Mouse (Mus musculus): ENCODE data around the gene Zfand3. TPM values are rescaled to one million over a fixed set of nuclear protein-coding genes. Genes with fewer than 3 reads are reported as not detected.
A peak's percentile ranks its signal among the peaks of the same experiment; 100 is the strongest.

Gene Zfand3
- polyA plus RNA-seq, 1 experiment from 2014 or later: 49.3 TPM

DNA sequence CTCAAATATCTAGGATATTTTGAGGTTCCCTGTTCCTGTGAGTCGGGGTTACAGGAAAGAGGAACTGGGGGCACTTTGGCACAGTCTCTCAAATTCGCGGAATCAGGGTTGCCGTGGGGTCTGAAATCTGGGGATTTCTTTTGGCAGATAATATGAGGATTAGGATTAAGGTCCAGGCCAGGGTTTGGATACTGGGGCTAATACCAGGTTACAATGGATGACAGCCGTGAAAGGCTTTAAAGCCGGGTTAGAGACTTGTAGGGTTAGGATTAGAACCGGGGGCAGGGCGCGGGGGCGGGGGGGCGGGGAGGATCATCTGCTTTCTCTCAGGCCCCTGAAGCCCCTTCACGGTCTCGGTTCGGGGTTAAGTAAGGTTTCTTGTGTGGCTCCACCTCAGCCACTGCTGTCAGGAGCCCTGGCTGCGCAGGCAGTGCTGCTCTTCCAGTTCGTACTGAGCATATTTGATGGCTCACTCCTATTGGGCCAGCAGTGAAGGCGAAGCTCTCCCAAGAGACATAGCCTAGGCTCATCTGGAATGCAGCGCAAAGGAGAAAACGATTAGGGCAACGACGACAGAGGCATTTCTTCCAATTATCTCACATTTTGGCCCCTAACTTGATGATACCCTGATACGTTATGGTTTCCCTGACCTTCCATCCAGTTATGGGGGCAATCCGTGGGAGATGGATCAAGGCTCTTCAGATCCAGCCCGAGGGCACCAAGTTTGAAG, 5.8 kb upstream of the Zfand3 start:
- no peak overlapping the region for H3K27ac ChIP-seq
- H3K9me3 ChIP-seq (replicated peaks): no peaks in the 10 kb centered on the region
- H3K27me3 ChIP-seq: no peaks in the 10 kb centered on the region
- 80% methylated on average over 24 of the region's 24 CpGs for WGBS
- H3K36me3 ChIP-seq: no peaks in the 10 kb centered on the region
- H3K4me3 ChIP-seq: no peak overlapping the region
- no peak overlapping the region for H3K9ac ChIP-seq
- ATAC-seq (replicated peaks; ENCODE audit: insufficient number of reproducible peaks, insufficient read depth, low FRiP score, low read depth): no peak
- no peak overlapping the region for H3K4me2 ChIP-seq
- peaks cover 6% of the 10 kb centered on the region for H3K4me1 ChIP-seq (replicated peaks)

DNA sequence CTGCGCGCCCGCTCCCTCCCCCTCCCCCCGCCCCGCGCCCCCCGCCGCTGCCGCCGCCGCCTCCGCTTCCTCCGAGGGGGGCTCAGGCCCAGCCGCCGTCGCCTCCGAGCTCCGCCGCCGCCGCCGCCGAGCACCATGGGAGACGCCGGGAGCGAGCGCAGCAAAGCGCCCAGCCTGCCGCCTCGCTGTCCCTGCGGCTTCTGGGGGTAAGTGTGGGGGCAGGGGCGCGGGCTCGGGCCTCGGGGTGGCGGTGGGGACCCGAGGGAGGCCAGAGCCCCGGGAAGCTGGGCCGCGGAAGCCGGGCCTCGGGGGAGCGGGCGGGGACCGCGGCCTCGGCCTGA, 540 bp downstream of the Zfand3 start:
- Histone ChIP-seq H3K36me3 (no peaks in the 10 kb centered on the region), H3K27me3 (no peaks in the 10 kb centered on the region), H3K4me1 (replicated peaks) (peaks cover 37% of the 10 kb centered on the region), H3K27ac (peak overlapping the region; percentile 100), H3K9ac (peak overlapping the region; percentile 98), H3K4me3 (peak overlapping the region; percentile 96), H3K4me2 (peak overlapping the region; percentile 81), H3K9me3 (replicated peaks) (no peaks in the 10 kb centered on the region)
- 1% methylated on average over 30 of the region's 47 CpGs for WGBS
- ATAC-seq (replicated peaks; ENCODE audit: insufficient number of reproducible peaks, insufficient read depth, low FRiP score, low read depth): peak; percentile 17

DNA sequence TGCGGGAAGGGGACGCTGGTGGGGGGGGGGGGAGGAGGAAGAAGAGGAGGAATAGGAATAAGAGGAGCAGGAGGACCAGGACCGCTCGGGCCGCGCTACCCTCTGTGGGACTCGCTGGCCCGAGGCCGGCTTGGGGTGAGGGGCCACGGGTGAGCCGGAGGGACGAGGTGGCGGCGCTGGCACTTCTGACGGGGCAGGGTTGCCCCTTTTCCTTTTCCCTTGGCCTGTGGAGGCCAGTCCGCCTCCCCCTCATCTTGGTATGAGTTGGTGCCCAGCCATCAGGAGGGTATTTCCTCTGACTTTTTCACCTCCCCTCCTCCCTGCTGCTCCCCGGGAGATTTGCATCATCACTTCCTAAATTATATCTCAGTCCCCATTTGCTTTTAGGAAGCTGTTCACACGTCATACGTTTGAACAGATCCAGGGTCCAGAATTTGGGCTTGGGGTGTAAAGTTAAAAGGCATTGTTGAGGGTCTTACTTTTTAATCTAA, 963 bp downstream of the Zfand3 start:
- Histone ChIP-seq H3K9ac (peak overlapping the region; percentile 98), H3K27ac (peak overlapping the region; percentile 100), H3K9me3 (replicated peaks) (no peaks in the 10 kb centered on the region), H3K4me2 (peak overlapping the region; percentile 81), H3K4me1 (replicated peaks) (peaks cover 41% of the 10 kb centered on the region), H3K4me3 (peak overlapping the region; percentile 96), H3K36me3 (no peaks in the 10 kb centered on the region), H3K27me3 (no peaks in the 10 kb centered on the region)
- WGBS: under 1% methylated on average over 17 of the region's 19 CpGs
- ATAC-seq (replicated peaks; ENCODE audit: insufficient number of reproducible peaks, insufficient read depth, low FRiP score, low read depth): peak; percentile 25

DNA sequence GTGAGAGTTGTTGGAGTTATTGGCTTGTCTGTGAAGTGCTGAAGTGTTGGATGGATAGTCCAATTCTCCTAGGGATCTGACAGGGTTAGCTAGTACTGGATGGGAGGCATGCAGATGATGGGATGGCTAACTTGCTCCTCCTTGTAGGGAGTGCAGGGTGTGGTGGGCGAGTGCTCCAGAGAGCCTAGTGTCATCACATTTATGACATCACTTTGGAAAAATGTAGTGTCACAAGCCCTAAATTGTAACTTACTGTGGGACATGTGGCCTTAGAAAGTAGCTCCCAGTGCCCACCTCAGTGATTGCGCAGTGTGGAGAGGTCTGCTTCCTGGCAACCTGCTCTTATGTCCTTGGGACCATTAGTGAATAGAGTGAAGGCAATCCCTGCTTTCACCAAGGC, 2.3 kb downstream of the Zfand3 start:
- Histone ChIP-seq H3K4me2 (peak overlapping the region; percentile 81), H3K9me3 (replicated peaks) (no peaks in the 10 kb centered on the region), H3K27me3 (no peaks in the 10 kb centered on the region), H3K9ac (no peak overlapping the region), H3K4me1 (replicated peaks) (peaks cover 41% of the 10 kb centered on the region), H3K27ac (0 out of 2 replicates have a peak overlapping the region, but pooled peaks have one; percentile 9), H3K4me3 (no peak overlapping the region), H3K36me3 (no peaks in the 10 kb centered on the region)
- WGBS: 55% methylated on average over 2 of the region's 2 CpGs
- no peak for ATAC-seq (replicated peaks; ENCODE audit: insufficient number of reproducible peaks, insufficient read depth, low FRiP score, low read depth)

- Histone ChIP-seq H3K9me3 (replicated peaks) (no peaks in the 10 kb centered on the region), H3K27me3 (no peaks in the 10 kb centered on the region), H3K4me3 (no peak overlapping the region), H3K36me3 (no peaks in the 10 kb centered on the region), H3K4me1 (replicated peaks) (peaks cover 41% of the 10 kb centered on the region), H3K9ac (no peak overlapping the region), H3K27ac (no peak overlapping the region), H3K4me2 (no peak overlapping the region)
- no peak for ATAC-seq (replicated peaks; ENCODE audit: insufficient number of reproducible peaks, insufficient read depth, low FRiP score, low read depth)
- 48% methylated on average over 6 of the region's 6 CpGs for WGBS
Measured at GRCm38 (mm10) chr17:30007883-30008282, 3.4 kb downstream of the Zfand3 start.

DNA sequence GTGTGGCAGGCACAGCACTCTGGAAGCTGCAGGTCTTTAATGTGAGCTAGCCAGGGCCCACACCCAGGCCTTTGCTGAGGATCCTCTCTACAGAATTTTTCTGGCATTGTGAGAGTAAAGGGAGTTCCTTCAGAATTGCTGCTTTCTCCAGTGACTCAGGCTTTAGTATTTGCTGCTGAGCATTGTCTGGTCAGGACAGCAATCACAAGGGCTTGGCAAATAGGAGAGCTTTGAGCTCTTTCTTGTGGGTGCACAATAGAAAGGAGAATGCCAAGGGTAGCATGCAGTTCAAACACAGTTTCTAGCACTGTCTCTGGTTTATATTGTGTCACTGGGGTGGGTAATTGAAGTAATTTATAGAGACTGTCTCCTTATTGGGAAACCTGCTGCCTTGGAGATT, 3.9 kb downstream of the Zfand3 start:
- Histone ChIP-seq H3K4me1 (replicated peaks) (peaks cover 38% of the 10 kb centered on the region), H3K27me3 (no peaks in the 10 kb centered on the region), H3K4me3 (no peak overlapping the region), H3K9ac (no peak overlapping the region), H3K4me2 (no peak overlapping the region), H3K27ac (no peak overlapping the region), H3K9me3 (replicated peaks) (no peaks in the 10 kb centered on the region), H3K36me3 (no peaks in the 10 kb centered on the region)
- no peak for ATAC-seq (replicated peaks; ENCODE audit: insufficient number of reproducible peaks, insufficient read depth, low FRiP score, low read depth)

- Histone ChIP-seq H3K36me3 (no peaks in the 10 kb centered on the region), H3K4me3 (no peak overlapping the region), H3K4me1 (replicated peaks) (peaks cover 12% of the 10 kb centered on the region), H3K9ac (no peak overlapping the region), H3K9me3 (replicated peaks) (no peaks in the 10 kb centered on the region), H3K4me2 (no peak overlapping the region), H3K27me3 (no peaks in the 10 kb centered on the region), H3K27ac (no peak overlapping the region)
- WGBS: 91% methylated on average over 4 of the region's 4 CpGs
- no peak for ATAC-seq (replicated peaks; ENCODE audit: insufficient number of reproducible peaks, insufficient read depth, low FRiP score, low read depth)
Measured at GRCm38 (mm10) chr17:30014660-30015059, 10.1 kb downstream of the Zfand3 start.

DNA sequence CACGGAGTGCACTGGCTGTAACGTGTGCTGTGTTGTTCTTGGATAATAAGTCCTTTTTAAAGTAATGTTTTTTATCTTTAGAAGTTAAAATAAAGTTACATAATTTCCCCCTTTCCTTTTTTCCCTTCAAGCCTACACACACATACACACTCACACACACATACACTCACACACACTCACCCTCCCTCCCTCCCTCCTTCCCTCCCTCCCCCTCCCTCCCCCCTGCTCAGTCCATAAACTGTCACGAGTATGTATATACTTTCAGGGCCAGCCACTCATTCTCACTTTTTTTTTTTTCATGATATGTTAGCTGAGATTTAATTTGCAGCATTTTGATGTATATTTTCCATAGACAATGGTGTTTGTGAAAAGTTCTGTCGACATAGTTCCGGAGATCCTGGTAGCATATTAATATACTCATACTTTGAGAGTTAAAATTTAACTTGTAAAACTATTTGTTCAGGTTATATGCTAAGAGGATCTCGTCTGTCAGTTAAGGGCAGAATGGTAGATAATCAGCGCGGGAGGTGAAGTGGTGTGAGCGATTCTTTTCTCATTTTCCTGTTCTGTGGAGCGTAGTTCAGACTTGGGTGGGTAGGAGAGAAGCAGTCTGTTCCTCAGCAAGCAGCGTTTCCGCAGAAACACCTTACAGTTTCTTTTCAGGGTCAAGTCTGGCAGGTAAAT, 14.5 kb downstream of the Zfand3 start:
- no peaks in the 10 kb centered on the region for H3K9me3 ChIP-seq (replicated peaks)
- no peak overlapping the region for H3K27ac ChIP-seq
- ATAC-seq (replicated peaks; ENCODE audit: insufficient number of reproducible peaks, insufficient read depth, low FRiP score, low read depth): no peak
- peaks cover 32% of the 10 kb centered on the region for H3K4me1 ChIP-seq (replicated peaks)
- H3K4me2 ChIP-seq: no peak overlapping the region
- no peaks in the 10 kb centered on the region for H3K36me3 ChIP-seq
- no peaks in the 10 kb centered on the region for H3K27me3 ChIP-seq
- H3K9ac ChIP-seq: no peak overlapping the region
- H3K4me3 ChIP-seq: no peak overlapping the region
- 73% methylated on average over 12 of the region's 12 CpGs for WGBS

DNA sequence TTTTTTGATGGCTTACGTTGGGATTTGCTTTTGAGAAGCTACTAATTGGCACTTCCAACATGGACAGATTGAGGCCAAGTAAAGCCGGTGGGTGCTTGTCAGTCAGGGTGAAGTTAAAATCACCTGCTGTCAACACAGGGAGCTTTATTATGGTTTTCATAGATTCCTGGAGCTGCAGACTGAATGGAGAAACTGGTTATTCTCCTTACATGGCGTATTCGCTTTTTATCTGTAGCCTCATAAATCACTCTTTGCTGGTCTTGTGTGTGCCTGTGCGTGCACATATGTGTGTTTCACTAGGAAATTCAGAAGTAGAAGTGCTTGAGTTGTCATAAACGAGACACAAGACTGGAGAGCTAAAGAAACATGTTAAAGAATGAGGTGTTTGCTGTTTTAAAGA, 15.4 kb downstream of the Zfand3 start:
- H3K9ac ChIP-seq: no peak overlapping the region
- no peaks in the 10 kb centered on the region for H3K9me3 ChIP-seq (replicated peaks)
- peaks cover 35% of the 10 kb centered on the region for H3K4me1 ChIP-seq (replicated peaks)
- no peaks in the 10 kb centered on the region for H3K27me3 ChIP-seq
- no peak for ATAC-seq (replicated peaks; ENCODE audit: insufficient number of reproducible peaks, insufficient read depth, low FRiP score, low read depth)
- no peak overlapping the region for H3K4me3 ChIP-seq
- H3K36me3 ChIP-seq: no peaks in the 10 kb centered on the region
- WGBS: 78% methylated on average over 6 of the region's 6 CpGs
- H3K4me2 ChIP-seq: no peak overlapping the region
- H3K27ac ChIP-seq: no peak overlapping the region

DNA sequence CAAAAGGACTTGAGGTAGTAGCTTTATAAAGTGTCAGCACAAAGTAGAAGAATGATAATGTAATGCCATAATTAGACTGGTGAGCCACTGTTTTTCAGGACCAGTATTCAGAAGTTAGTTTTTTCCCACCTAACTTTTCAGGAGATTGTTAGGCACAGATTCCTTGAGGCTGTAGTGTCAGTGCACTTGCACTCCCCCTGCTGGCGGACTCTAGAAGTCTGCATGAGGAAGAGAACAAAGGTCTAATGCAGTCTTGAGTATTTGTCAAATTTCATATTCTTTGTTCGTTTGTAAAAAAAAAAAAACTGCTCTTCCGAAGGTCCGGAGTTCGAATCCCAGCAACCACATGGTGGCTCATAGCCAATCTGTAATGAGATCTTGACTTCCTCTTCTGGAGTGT, 20.1 kb downstream of the Zfand3 start:
- Histone ChIP-seq H3K4me1 (replicated peaks) (peaks cover 74% of the 10 kb centered on the region), H3K9ac (no peak overlapping the region), H3K9me3 (replicated peaks) (no peaks in the 10 kb centered on the region), H3K4me2 (no peak overlapping the region), H3K27me3 (no peaks in the 10 kb centered on the region), H3K4me3 (no peak overlapping the region), H3K36me3 (no peaks in the 10 kb centered on the region), H3K27ac (no peak overlapping the region)
- WGBS: 51% methylated on average over 5 of the region's 5 CpGs
- ATAC-seq (replicated peaks; ENCODE audit: insufficient number of reproducible peaks, insufficient read depth, low FRiP score, low read depth): no peak

DNA sequence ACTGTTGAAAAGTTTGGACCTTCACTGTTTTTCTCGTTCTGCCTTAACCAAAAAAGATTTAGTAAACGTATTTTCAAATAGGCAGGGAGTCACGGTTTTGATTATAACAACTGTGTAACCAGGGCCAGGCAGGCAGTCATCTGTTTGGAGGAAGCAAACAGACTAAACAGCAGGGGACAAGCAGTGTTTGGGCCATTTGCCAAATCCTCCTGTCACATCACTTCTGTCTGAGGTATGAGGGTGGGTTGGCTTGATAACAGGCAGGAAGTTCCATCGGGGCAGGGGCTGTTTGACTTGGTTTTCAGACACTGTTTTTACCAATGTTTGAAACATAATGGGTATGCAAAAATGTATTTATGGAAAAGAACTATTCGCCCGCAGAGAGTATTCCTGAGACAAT, 22.1 kb downstream of the Zfand3 start:
- WGBS: 19% methylated on average over 6 of the region's 6 CpGs
- Histone ChIP-seq H3K9me3 (replicated peaks) (no peaks in the 10 kb centered on the region), H3K4me3 (no peak overlapping the region), H3K4me2 (no peak overlapping the region; the same call in 1 of the 2 replicates), H3K4me1 (replicated peaks) (peaks cover 71% of the 10 kb centered on the region), H3K27ac (peak overlapping the region; percentile 68), H3K27me3 (no peaks in the 10 kb centered on the region), H3K9ac (no peak overlapping the region), H3K36me3 (no peaks in the 10 kb centered on the region)
- no peak for ATAC-seq (replicated peaks; ENCODE audit: insufficient number of reproducible peaks, insufficient read depth, low FRiP score, low read depth)
